Mouse (Mus musculus): ENCODE results near the gene Acap1.
"Not testable (repeated sequence)": the region's sequence is repeated elsewhere in the genome, so short reads cannot be mapped to it uniquely, and the experiment has no call there.

The Acap1 gene

DNA sequence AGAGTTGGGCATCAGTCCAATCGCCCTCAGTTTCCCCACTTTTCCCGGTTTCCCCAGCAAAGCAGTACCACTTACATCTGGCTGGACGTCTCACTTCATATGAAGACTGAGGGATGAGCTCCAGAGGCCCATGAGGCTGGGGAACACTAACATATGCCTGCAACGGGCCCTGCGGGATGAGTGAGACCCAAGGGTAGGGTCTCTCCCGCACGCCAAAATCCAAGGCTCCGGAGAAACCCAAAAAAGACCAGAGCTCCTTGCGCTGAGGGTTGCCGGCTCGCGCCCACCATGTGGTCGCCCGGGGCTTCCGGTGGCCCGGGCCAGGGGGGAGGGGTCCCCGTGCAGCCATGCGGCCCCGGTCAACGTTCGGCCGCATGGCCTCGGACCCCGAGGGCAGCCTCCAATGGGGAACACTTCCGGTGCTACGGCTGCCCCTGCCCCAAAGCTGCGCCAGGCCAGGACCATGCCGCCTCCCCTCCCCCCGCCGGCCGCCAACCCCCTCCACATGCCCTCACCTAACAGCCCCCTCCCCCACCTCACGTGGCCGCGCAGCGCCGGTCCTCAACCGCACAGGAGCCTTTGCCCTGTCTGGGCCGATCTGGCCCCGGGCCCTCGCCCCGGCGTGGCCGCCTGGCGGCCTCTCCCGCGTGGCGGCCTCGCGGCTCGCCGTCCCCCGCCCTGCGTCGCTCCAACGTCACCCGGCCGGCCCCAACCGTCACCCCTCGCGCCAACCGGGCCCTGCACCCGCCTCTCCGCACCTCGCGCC, 25.1 kb upstream of the Acap1 start:
- DNase-seq: no peak

DNA sequence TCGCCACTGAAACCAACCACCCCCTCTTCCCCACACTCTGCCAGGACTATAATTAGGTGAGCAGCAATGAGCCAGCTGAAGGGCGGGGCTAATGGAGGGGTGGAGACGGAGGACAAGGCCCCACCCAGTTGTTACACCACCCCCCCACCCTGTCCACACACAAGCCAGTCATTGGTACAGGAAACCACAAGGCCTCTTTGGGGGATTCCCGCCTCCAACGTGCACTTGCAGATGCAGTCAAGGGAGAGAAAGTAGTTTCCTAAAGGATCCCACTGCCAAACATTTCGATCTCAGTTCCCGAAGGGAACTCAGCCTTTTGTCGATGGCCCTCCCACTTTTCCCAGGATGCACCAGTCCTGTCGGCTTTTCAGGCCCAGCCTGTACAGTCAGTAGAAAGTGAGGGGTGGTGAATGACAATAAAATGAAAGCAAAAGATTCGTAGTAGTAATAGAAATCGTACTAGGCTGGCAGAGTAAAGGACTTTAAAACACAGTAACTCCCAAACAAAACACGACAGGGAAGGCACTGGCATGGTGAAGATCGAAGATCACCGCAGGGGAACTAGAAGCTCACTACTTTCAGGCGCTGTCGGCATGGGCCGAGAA, 24.4 kb upstream of the Acap1 start:
- peak; percentile 55 to 74 for DNase-seq

DNA sequence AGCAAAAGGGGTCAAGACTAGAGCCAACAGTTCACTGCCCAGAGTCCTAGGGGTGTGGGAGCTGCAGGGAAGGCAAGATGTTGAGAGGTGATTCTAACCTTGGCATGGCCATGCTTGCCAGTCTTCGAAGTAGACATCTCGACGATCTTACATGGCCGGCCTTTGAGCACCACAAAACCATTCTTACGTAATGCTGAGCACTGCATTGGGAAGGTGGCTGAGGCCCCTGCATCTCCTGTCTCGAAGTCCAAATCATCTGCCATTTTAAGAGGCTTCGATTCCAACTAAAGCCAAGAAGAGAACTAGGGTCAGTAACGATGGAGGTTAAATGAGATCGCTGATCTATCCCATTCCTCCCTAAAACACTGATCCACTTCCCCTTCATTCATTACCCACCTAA, 23.7 kb upstream of the Acap1 start:
- DNase-seq: no peak

DNA sequence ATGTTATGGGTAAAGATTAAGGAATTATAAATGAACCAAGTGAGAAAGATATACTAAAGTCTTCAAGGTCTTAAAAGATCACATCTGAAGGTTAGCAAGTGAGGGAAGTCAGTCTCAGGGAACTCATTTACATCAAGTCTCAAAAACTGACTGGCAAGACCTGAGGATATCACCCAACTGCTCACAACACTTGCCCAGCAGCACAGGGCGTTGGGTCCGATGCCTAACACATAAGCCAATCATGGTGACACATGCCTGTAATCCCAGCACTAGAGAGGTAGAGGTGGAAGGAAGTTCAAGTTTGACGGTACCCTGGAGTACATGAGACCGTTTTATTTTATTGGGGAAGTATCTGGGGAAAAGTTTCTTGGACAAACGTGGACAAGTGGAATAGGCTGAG, 22.8 kb upstream of the Acap1 start:
- no peak for DNase-seq

DNA sequence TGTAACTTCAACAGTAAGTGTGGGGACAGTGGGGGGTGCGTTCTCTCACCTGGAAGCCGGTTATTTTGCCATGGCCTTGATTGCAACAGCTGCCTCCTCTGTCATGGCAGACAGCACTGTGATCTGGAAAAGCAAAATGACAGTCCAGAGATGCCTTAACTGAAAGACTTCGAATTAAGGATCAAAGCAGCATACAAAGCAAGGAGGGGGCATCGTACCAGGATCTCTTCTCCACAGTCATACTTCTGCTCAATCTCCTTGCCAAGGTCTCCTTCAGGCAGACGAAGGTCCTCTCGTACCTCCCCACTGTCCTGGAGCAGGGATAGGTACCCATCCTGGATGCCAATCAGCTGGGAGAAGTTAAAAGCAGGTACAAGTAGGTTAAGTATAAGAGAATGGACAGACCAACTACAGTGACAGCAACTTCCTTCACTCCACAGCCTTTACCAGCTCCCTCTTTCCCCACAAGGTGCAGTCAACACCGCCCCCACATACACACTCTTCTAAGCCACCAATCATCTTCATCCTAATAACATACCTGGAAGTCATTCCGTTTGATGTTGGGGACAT, 22.1 kb upstream of the Acap1 start:
- no peak for DNase-seq

DNA sequence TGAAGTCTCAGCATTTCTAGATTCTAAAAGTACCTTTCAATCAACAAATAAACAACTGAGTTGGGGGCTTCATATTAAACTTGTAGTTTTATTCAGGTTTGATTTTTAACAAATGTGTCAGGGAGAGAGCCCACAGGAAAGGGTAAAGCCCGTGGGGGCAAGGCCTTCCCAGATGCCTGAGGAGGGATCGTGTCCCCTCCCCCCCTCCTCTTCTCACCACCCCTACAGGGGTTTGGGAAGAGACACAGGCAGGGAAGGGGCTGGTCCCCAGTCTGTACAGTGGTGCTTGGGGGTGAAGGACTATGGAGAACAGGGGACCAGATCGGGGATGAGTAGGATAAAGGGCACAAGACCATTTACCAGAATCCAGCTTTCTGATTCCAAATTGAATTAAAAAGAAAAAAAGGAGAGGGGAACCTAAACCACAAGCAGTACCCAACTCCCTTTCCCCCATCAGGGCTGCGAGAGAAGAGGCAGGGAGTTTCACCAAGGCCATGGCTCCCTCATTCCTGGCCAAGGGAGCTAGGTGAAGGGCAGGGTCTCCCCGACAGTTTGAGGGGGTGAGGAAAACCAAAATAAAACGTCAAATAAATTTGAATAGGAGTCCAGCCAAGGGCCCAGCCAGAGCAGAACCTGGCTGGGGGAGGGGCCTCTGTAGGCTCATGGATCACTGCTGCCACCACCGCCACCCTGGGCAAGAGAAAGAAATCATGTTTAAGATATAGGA, 21.5 kb upstream of the Acap1 start:
- DNase-seq: not testable (repeated sequence)

DNA sequence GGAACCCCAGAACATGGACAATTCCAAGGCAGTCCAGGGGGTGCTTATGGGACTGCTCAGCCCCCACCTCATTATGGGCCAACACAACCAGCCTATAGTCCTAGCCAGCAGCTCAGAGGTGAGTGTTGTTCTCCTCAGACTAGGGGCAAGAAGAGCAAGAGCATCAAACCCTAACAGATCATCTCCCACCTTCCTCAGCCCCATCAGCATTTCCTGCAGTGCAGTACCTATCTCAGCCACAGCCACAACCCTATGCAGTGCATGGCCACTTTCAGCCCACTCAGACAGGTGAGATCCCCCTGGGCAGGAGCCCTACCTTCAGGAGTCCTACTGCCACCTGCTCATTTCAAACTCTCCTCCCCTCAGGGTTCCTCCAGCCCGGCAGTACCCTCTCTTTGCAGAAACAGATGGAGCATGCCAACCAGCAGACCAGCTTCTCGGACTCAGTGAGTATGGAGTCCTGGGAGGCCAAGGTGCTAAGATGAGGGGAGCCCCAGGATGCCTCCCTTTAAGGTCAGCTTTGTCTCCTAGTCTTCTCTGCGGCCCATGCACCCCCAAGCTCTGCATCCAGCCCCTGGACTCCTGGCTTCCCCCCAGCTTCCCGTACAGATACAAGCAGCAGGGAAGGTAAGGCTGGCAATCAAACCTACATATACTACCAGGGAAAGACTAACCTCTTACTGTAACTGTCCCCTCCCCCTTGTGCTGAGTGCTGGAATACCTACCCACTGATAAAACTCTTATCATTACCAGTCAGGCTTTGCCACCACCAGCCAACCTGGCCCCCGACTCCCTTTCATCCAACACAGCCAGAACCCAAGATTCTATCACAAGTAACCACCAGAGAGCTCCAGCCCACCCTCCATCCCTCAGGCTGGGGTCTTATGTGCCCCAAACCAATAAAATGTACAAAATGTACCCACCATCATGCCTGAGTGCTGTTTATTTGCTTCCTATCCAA, 20.6 kb upstream of the Acap1 start:
- no peak for DNase-seq

DNA sequence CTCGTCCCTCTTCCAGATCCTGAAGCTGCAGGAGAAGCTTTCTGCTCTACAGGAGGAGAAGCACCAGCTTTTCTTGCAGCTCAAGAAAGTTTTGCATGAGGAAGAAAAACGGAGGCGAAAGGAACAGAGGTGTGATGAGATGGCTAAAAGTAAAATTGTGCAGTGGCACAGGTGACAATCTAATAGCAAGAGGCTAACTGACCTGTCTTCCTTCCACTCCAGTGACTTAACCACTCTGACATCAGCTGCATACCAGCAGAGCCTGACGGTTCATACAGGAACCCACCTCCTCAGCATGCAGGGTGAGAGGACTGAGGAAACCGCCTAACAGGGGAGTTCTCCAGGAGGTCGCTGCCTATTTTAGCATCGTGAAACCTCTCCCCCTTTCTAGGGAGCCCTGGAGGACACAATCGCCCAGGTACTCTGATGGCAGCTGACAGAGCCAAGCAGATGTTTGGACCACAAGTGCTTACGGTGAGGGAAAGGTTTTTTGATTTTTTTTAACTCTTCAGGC, 19.6 kb upstream of the Acap1 start:
- no peak for DNase-seq

DNA sequence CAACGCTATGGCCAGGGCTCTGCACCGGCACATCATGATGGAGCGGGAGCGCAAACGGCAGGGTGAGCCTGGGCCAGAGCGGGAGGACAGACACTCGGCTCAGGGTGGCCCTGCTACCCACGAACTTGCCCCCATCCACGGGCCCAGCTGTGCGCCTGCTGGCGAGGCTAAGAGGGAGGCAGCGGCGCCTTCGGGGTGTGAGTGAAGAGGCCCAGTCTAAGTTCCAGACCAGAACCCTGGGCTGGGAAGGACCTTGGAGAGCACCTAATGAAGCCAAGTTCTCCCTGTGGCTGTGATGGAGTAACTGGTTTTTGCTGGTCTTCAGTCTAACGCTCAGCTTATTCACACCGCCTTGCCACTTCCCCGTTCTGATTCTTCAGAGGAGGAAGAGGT, 19.0 kb upstream of the Acap1 start:
- no peak for DNase-seq

DNA sequence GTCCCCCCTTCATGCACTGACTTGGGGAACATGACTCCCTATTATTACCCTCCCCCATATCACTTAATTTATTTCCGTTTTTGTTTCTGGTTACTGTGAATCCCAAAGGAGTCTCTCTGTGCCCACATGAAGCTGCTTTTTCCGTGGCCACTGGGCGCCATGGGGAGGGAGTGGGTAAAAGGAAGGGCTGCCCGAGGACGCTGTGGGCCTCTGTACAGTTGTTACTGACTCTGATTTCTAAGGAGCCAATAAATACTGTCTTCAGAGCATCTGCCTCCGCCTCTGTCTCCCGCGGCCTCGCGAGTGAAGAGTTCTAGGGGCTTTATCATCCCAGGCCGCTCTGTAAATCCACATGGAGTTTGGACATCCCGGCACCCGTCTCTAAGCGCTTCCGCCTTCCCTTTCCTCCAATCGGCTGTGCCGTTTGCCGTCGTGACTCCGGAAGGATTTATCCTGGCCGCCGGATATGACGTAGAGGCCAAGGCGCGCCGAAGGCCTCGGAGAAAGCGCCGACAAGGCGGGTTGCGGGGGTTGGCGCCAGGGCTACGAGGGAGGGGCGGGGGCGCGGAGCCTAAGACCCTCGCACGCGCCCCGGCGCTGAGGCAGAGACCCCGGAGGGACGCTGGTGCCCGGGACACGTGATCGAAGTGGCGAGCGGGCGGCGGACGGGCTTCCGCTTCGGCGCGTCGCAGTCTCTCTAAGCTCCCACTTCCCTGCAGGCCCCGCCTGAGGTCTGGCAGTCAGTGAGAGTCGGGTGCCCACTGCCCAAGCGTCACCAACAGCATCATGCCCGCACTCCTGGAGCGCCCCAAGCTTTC, 18.4 kb upstream of the Acap1 start, which contains the start of gene Gps2:
Gene Gps2 (plus strand): TSS at position 335 of the 818 bp plus-strand sequence.
- DNase-seq: peak; percentile 89 to 90

DNA sequence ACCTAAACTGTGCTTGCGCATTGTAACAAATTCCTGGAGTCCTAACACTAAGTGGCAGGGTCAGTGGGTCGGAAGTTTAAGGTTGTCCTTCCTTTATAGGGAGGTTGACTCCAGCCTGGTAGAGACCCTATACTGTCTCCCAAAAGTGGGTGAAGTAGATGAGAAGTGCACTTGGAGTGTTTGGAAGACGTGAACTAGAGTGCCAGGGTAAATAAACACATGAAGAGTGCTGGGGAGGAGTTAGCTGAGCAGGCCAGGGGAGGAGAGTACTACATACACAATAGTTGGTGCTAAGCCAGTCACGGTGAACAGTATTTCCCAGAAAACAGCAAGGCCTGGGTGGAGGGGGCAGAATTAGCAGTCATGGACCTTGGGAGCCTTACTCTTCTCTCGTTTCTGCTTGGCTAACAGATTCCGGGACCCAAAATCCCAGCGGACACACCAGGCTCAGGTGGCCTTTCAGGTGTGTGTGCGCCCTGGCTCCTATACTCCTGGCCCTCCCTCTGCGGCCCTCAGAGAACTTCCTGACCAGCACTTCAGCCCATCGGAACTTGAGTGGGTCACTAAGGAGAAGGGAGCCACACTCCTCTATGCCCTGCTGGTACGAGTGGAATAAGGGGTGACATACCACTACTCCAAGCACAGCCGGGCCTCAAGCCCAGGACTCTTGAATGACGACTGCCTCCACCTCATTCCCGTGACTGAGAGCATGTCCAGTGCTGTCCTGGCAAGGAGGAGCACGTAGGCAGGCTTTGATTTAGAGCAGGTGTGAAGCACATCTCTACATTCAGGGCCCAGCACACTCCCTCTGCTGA, 17.6 kb upstream of the Acap1 start:
- no peak for DNase-seq

DNA sequence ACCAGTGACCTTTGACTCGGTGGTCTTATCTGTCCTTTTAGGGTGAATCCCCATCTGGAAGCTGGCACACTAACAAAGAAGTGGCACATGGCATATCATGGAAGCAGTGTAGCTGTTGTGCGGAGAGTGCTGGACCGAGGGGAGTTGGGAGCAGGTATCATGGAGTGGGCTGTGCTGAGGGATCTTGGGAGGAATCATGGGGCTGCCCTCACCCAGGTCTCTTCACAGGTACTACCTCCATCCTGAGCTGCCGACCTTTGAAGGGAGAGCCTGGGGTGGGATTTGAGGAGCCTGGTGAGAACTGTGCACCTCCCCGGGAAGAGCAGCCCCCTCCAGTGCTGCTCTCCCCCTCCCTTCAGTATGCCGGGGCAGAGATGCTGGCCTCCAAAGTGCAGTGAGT, 16.4 kb upstream of the Acap1 start:
- no peak for DNase-seq

DNA sequence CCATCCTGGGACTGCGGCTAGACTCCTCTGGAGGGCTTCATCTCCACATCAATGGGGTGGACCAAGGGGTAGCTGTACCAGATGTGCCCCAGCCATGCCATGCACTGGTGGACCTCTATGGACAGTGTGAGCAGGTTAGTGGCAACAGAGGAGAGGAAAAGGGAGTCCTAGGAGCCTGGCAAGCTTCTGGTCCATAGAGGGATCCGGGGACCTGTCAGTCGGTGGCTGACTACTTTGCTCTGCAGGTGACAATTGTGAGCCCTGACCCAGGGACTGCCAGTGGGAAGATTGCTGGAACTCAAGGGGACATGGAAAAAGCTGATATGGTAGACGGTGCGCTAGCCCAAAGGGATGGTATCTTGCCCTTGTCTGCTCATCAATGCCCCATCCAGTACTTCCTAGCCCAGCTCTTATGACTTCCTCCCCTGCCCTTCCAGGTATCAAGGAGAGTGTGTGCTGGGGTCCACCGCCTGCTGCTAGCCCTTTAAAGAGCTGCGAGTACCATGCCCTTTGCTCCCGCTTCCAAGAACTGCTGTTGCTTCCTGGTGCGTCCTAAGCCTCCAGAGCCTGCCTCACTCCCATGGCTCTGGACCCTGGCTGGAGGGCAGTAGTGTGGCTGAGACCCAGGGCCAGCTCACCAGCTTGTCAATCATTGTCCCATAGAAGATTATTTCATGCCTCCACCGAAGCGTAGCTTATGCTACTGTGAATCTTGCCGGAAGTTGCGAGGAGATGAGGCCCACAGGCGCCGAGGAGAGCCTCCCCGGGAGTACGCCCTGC, 15.6 kb upstream of the Acap1 start:
- no peak for DNase-seq

DNA sequence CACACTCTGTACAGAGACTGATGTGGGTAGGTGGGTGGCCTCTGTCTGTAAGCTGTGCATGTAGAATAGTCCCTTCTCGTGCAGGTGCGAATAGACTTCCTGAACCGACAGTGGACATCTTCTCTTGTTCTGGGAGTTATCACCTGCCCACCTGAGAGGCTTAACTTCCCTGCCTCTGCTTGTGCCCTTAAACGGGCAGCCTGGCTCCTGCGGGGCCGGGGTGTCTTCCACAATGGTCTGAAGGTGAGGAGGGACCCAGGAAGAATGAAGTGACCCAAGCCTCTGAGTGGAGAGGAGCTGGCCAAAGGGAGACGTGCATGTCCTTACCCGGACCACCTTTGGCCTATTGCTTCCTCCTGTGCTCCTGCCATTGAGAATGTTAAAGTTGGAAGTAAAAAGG, 14.8 kb upstream of the Acap1 start:
- DNase-seq: no peak

DNA sequence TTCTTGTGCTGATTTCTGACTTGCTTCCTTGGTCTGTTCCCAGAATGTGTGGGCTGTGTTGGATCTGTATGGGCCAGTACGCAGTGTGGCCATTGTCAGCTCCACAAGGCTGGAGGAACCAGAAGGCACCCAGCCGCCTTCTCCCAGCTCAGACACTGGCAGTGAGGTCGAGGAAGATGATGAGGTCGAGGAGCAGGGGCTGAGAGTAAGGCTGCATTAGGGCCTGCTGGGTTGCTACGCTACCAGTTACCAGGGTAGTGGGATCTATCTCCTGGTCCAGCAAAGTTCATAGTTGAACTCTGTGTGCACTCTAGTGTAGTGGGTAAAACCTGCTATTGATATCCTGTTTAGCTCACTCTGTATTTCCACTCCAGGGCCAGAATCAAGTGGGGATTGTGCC, 13.8 kb upstream of the Acap1 start:
- no peak for DNase-seq

DNA sequence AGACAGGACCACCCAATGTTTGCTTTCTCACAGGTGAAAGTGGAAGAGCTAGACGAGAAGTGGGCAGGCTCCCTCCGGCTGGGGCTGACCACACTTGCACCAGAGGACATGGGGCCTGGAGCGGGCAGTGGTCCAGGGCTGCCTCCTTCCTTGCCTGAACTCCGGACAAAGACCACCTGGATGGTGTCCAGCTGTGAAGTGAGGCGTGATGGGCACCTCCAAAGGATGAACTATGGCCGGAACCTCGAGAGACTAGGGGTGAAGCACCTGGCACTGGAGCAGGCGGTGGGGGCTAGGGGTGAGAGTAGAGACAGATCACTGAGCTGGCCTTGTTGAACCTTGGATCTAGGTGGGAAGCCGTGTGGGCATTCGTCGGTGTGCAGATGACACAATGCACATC, 13.3 kb upstream of the Acap1 start:
- no peak for DNase-seq

DNA sequence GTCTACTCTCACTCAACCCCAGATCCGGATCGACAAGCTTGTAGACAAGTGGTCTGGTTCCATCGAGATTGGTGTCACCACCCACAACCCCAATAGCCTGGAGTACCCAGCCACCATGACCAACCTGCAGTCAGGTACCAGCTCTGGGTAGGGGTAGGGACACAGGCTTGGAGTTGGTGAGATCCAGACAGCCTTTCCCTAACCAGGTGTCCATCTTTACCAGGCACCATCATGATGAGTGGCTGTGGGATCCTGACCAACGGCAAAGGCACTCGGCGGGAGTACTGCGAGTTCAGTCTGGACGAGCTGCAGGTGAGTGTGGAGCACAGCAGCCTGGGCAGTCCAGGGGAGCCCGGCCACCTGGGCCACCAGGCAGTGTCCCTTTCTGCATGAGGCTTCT, 9.0 kb upstream of the Acap1 start:
- no peak for DNase-seq

DNA sequence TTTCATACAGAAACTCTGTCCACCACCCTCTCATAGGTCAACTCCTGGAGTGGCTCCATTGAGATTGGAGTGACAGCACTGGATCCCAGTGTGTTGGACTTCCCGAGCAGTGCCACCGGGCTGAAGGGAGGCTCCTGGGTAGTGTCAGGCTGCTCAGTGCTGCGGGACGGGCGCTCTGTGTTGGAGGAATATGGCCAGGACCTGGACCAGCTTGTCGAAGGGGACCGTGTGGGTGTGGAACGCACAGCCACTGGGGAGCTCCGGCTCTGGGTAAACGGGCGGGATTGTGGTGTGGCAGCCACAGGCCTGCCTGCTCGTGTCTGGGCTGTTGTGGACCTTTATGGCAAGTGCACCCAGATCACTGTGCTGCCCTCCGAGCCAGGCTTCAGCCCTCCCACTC, 7.6 kb upstream of the Acap1 start:
- DNase-seq: no peak

DNA sequence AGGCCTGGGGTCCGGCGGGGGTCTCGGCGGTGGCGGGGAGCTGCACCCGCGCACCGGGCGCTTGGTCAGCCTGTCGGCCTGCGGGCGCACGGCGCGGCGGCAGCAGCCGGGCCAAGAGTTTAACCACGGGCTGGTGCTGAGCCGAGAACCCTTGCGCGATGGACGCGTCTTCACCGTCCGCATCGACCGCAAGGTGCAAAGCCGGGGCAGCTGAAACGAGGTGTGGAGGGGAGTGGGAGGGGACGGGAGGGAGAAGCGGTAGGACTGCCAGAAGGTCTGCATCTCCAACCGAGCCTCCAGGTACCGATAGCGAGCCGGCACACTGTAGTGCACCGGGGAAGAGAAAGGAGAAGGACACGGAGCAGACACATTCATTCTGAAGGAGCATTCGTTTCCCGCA, 6.7 kb upstream of the Acap1 start:
- DNase-seq: no peak

DNA sequence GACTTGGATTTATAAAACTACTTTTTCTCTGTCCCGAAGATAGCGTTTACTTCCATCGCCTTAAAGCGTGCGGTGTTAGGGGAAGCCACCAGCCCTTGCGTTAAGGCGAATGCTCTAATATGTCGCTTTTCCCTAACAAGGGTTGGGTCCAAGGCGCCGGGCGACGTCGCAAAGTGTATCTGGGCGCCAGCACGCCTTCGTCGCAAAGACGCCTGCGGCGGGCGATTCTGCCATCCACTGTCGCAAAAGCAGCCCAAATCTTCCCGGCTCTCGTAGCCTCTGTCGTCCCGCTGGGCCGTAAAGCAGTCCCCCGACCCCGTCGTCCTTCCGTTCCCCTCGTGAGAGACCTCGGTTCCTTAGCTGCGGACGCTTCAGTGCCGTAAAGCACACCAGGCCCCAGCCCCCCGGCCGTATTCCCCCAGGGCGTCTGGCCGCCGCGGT, 6.1 kb upstream of the Acap1 start:
- peak; percentile 92 to 97 for DNase-seq

Data from thymus, postnatal 36 days (tissue).